Mouse (Mus musculus) stomach, postnatal 0 days (tissue): ENCODE results near the gene Tfcp2. TPM values are rescaled to one million over a fixed set of nuclear protein-coding genes. Genes with fewer than 3 reads are reported as not detected.

ENCODE experiments used
- ATAC-seq: fragments of 200-750 bp; cut with Nextera tagmentation; 2 replicates; pipeline ENCODE4 v1.8.0; 2017; ENCODE audit not compliant: low FRiP score, low TSS enrichment
- DNase-seq: peaks from one replicate; pipeline ENCODE4 v3.0.0-alpha.2; 2016; ENCODE audit warnings: low spot score
- H3K27ac ChIP-seq: fragments of 300-500 bp; sonication (generic); replicated peaks from 2 replicates; pipeline ENCODE4 v1.5.1; 2014; ENCODE audit warnings: mild to moderate bottlenecking, control low read depth
- H3K27me3 ChIP-seq: fragments of 300-500 bp; sonication (generic); 2 replicates; pipeline ENCODE4 v1.6.1; 2014; ENCODE audit warnings: low read length; ENCODE audit not compliant: control insufficient read depth, insufficient read depth
- H3K36me3 ChIP-seq: fragments of 300-500 bp; sonication (generic); 2 replicates; pipeline ENCODE4 v1.6.1; 2014; ENCODE audit warnings: low read length, mixed read lengths; ENCODE audit not compliant: control insufficient read depth, insufficient read depth
- H3K4me1 ChIP-seq: fragments of 300-500 bp; sonication (generic); replicated peaks from 2 replicates; pipeline ENCODE4 v1.6.1; 2014; ENCODE audit warnings: antibody characterized with exemption; ENCODE audit not compliant: control insufficient read depth, insufficient read depth
- H3K4me2 ChIP-seq: fragments of 300-500 bp; sonication (generic); replicated peaks from 2 replicates; pipeline ENCODE4 v1.6.1; 2014; ENCODE audit warnings: low read depth, mild to moderate bottlenecking, control low read depth, moderate library complexity
- H3K4me3 ChIP-seq: fragments of 300-500 bp; sonication (generic); 2 replicates; pipeline ENCODE4 v1.5.1; 2014; ENCODE audit warnings: low read depth, low read length, control low read depth
- H3K9ac ChIP-seq: fragments of 300-500 bp; sonication (generic); 2 replicates; pipeline ENCODE4 v1.6.1; 2014; ENCODE audit warnings: mild to moderate bottlenecking, low read length, control low read depth, mixed read lengths
- H3K9me3 ChIP-seq: fragments of 300-500 bp; sonication (generic); 2 replicates; pipeline ENCODE4 v1.6.1; 2016; ENCODE audit warnings: low read length; ENCODE audit not compliant: control insufficient read depth
- CTCF ChIP-seq: IDR thresholded peaks from 2 replicates; pipeline ENCODE4 v1.5.1; 2016; ENCODE audit warnings: antibody characterized with exemption, low read depth, mild to moderate bottlenecking, moderate library complexity
- EP300 ChIP-seq: optimal IDR thresholded peaks from 2 replicates; pipeline ENCODE3; 2016; ENCODE audit warnings: antibody characterized with exemption
- WGBS: fragments of 180-500 bp; shearing (Covaris S2); extraction: QIAGEN DNeasy Blood & Tissue Kit; methylation state at CpG from one replicate; pipeline ENCODE4 v1.1.7; 2014; 5-methylcytosine and 5-hydroxymethylcytosine counted together
- polyA plus RNA-seq: library from polyadenylated mRNA; unstranded; fragments of >200 nt; fragmentation: Nextera tagmentation; extraction: Ambion mirVana; gene quantifications from 2 replicates; pipeline ENCODE4 v1.2.1, GENCODE M21; 2015

The Tfcp2 gene
- polyA plus RNA-seq, 1 experiment from 2014 or later, result 9.6 TPM

DNA sequence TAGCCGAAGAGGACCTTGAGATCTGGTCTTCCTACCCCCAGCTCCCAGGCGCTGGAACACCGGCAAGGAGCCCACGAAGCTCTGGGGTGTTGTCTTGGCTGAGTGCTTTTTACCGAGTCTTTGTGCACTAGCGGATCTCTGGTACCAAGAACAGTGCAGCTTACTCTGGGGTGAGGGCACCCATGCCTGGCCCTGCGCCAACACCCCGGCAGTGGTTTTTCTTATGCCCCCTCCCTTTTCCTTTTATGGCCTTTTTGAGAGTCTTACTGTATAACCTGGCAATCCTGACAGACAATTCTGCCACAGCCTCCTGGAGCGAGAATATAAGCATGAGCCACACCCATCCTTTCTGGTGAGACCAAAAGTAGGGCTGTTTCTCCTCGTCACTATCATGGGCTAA is 73.5 kb downstream of the Tfcp2 start:
- Histone ChIP-seq H3K9ac (no peak overlapping the region), H3K4me2 (no peak overlapping the region), H3K36me3 (peaks cover 29% of the 10 kb centered on the region), H3K27ac (no peak overlapping the region), H3K4me3 (no peak overlapping the region), H3K27me3 (no peaks in the 10 kb centered on the region), H3K9me3 (no peaks in the 10 kb centered on the region), H3K4me1 (no peaks in the 10 kb centered on the region)
- ATAC-seq (no peak), DNase-seq (no peak)
- TF ChIP-seq CTCF (no peak), EP300 (no peak)
- 64% methylated on average over 10 of the region's 10 CpGs for whole genome bisulfite sequencing

DNA sequence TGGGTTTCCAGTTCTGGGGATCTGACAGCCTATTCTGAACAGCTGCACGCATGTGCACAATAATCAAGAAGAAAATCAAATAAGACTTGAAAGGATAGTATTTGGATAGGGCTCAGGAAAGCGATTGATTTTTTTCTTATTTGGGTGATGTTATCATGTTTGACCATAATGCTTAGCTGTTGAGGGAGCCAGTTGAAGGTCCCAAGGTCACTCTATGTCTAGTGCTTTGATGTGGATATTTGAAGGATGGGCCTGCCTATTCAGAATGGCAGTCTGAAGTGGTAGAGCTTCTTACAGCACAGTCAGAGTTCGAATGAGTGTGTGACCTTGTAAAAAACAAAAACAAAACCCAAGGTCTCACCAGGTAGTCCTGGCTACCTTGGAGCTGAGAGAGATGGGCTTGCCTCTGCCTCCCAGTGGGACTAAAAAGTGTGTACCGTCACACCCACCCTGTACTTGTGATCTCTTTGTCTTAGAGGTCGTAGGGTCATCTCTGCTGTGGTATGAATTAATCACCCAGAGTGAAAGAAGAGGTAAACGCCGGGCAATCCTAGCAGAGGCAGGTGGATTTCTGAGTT is 77.8 kb downstream of the Tfcp2 start:
- Histone ChIP-seq H3K27me3 (no peaks in the 10 kb centered on the region), H3K36me3 (peaks cover 18% of the 10 kb centered on the region), H3K27ac (no peak overlapping the region), H3K4me1 (peaks cover 2% of the 10 kb centered on the region; the same call in 1 of the 2 replicates), H3K4me2 (no peak overlapping the region), H3K4me3 (no peak overlapping the region), H3K9ac (no peak overlapping the region), H3K9me3 (no peaks in the 10 kb centered on the region)
- DNase-seq (no peak), ATAC-seq (no peak)
- 52% methylated on average over 7 of the region's 7 CpGs for WGBS
- TF ChIP-seq CTCF (no peak), EP300 (no peak)

GRCm38 (mm10) chr15:100470037-100470436 is 81.8 kb downstream of the Tfcp2 start:
- Histone ChIP-seq H3K4me3 (no peak overlapping the region), H3K9me3 (no peaks in the 10 kb centered on the region), H3K4me2 (peak overlapping the region; percentile 88), H3K4me1 (peaks cover 2% of the 10 kb centered on the region; the same call in 1 of the 2 replicates), H3K36me3 (no peaks in the 10 kb centered on the region), H3K27me3 (no peaks in the 10 kb centered on the region), H3K9ac (no peak overlapping the region), H3K27ac (no peak overlapping the region)
- TF ChIP-seq EP300 (no peak), CTCF (no peak)
- no peak for DNase-seq
- ATAC-seq, result no peak
- 48% methylated on average over 10 of the region's 10 CpGs for WGBS

GRCm38 (mm10) chr15:100469189-100469545 is 82.6 kb downstream of the Tfcp2 start:
- peak overlapping the region; percentile 88 for H3K4me2 ChIP-seq
- DNase-seq (no peak), ATAC-seq (0 out of 2 replicates have a peak, but pooled peaks have one; percentile 16)
- H3K9me3 ChIP-seq, result no peaks in the 10 kb centered on the region
- H3K4me1 ChIP-seq, result peaks cover 2% of the 10 kb centered on the region; the same call in 1 of the 2 replicates
- no peaks in the 10 kb centered on the region for H3K36me3 ChIP-seq
- WGBS, result under 1% methylated on average over 19 of the region's 19 CpGs
- TF ChIP-seq CTCF (no peak), EP300 (no peak)
- no peaks in the 10 kb centered on the region for H3K27me3 ChIP-seq
- peak overlapping the region; percentile 83 for H3K4me3 ChIP-seq
- peak overlapping the region; percentile 85 for H3K27ac ChIP-seq
- peak overlapping the region; percentile 82 for H3K9ac ChIP-seq

DNA sequence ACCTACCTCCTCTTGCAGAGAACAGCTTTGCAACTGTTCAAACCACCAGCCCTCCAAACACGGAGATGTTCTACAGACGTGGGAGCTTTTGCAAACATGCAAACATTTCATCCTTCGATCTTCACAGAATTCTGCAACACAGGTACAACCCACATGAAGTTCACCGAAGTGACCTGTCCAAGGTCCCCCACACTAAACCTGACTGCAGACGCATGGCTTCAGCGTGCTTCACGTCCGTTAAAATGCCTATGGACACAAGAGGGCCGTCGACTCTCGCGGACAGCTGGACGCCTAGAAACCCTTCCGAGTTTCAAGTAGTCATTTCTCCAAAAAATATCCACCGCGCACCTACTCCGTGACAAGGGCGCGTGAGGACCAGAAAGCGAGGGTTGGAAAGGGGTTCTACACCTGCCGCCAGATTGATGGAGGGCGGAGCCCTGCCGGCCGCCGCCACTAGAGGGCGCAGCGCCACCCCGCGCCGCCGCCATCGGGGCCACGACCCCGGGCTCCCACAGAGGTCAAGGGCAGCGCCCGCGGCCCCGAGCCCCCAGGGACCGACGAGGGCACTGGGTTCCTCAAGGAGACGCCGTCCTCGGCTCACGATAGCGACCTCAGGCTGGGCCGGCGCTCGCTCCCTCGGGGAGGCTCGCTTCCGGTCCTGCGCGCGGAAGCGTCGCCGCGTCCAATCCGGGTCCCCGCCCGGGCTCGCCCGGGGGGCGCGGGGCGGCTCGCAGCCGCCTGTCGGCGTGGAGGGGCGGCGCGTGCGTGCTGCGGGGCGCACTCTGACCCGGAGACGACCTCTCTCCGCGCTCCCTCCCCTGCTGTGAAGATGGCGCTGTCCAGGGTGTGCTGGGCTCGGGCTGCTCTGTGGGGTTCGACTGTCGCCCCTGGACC is 83.3 kb downstream of the Tfcp2 start, which contains the start of gene Letmd1:
Letmd1 (plus strand) TSS at position 729 of the 894 bp plus-strand sequence.
- H3K27ac ChIP-seq, result peak within 1 kb of the TSS; percentile 85
- peak within 1 kb of the TSS; percentile 88 for H3K4me2 ChIP-seq
- peaks cover 2% of the 10 kb centered on the region; the same call in 1 of the 2 replicates for H3K4me1 ChIP-seq
- H3K36me3 ChIP-seq, result no peaks in the 10 kb centered on the region
- H3K4me3 ChIP-seq, result peak within 1 kb of the TSS; percentile 83
- peak; percentile 85 for DNase-seq
- 2% methylated on average over 60 of the region's 84 CpGs for WGBS
- peak within 1 kb of the TSS; percentile 82 for H3K9ac ChIP-seq
- TF ChIP-seq CTCF, result peak; percentile 78
- TF ChIP-seq EP300, result no peak
- H3K9me3 ChIP-seq, result no peaks in the 10 kb centered on the region
- H3K27me3 ChIP-seq, result no peaks in the 10 kb centered on the region
- ATAC-seq, result peak; percentile 92

DNA sequence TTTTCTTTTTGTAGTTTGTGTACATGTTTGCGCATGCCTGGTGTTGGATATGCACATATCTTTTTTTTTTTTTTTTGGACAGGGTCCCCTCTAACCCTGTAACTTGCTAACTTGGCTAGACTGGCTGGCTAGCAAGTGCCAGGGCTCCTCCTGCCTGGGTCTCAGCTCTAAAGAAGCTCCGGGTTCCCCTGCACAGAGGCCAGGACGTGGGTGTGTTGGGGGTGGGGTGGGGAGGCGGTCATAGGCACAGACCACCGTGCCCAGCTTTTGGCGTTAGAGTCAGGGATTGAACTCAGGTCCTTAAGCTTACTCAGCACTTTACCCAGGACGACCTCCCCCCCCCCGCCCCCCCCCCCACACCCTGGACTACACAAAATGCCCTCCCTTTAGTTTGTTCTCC is 84.1 kb downstream of the Tfcp2 start:
- Histone ChIP-seq H3K9ac (0 out of 2 replicates have a peak overlapping the region, but pooled peaks have one; percentile 23), H3K36me3 (no peaks in the 10 kb centered on the region), H3K27me3 (no peaks in the 10 kb centered on the region), H3K4me3 (no peak overlapping the region), H3K4me2 (no peak overlapping the region), H3K9me3 (no peaks in the 10 kb centered on the region), H3K27ac (no peak overlapping the region), H3K4me1 (peaks cover 2% of the 10 kb centered on the region; the same call in 1 of the 2 replicates)
- DNase-seq (no peak), ATAC-seq (no peak)
- WGBS, result 41% methylated on average over 8 of the region's 8 CpGs
- TF ChIP-seq EP300 (no peak), CTCF (no peak)
